Mouse (Mus musculus) CH12.LX (cell line): ENCODE data around the gene March5. TPM values are rescaled to one million over a fixed set of nuclear protein-coding genes. Genes with fewer than 3 reads are reported as not detected.

Source experiments
- DNase-seq: peaks from one replicate; pipeline ENCODE4 v3.0.0-alpha.2; 2013; ENCODE audit errors: extremely low read depth
- H3K27ac ChIP-seq: 2 replicates; pipeline ENCODE4 v1.5.1; 2012; ENCODE audit warnings: low read depth, mild to moderate bottlenecking, control low read depth, moderate library complexity; ENCODE audit not compliant: insufficient read depth
- H3K27me3 ChIP-seq: replicated peaks from 2 replicates; pipeline ENCODE3; 2012; ENCODE audit warnings: inconsistent platforms
- H3K36me3 ChIP-seq, 2 experiments: replicated peaks in 1 of 2; 2 replicates each; pipeline versions ENCODE3 to v1.6.1; 2012; ENCODE audit warnings: inconsistent platforms in 1 of 2, low read length in 1 of 2, mild to moderate bottlenecking in 1 of 2, mixed read lengths in 1 of 2, moderate library complexity in 1 of 2; ENCODE audit not compliant: control insufficient read depth in 1 of 2, insufficient read depth in 1 of 2
- H3K4me1 ChIP-seq, 2 experiments: 2 replicates each; pipeline ENCODE4 v1.6.1; 2012; ENCODE audit warnings: inconsistent platforms in 1 of 2, moderate library complexity in 1 of 2; ENCODE audit not compliant: insufficient read depth in 2 of 2, control insufficient read depth in 1 of 2
- H3K4me2 ChIP-seq: 2 replicates; pipeline ENCODE4 v1.6.1; 2012; ENCODE audit warnings: low read depth, mild to moderate bottlenecking, control low read depth; ENCODE audit not compliant: poor library complexity, insufficient read depth, severe bottlenecking
- H3K4me3 ChIP-seq, 3 experiments: fragments of 150-350 bp in 1 of 3; sonication (generic) in 1 of 3; replicated peaks in 1 of 3; 2 replicates each; pipeline versions ENCODE3 to v1.5.1; 2011 to 2012; ENCODE audit warnings: low read depth in 2 of 3, low read length in 2 of 3, mild to moderate bottlenecking in 2 of 3, moderate library complexity in 2 of 3, control low read depth in 1 of 3, improper control_type of control experiment in 1 of 3, inconsistent platforms in 1 of 3, mixed read lengths in 1 of 3; ENCODE audit not compliant: poor library complexity in 1 of 3
- H3K79me2 ChIP-seq: replicated peaks from 2 replicates; pipeline ENCODE4 v1.6.1; 2012; ENCODE audit warnings: mild to moderate bottlenecking, moderate library complexity; ENCODE audit not compliant: control insufficient read depth, poor library complexity, insufficient read depth, severe bottlenecking; ENCODE audit errors: extremely low read depth
- H3K9ac ChIP-seq: 2 replicates; pipeline ENCODE4 v1.6.1; 2012; ENCODE audit warnings: low read depth, mild to moderate bottlenecking, control low read depth, moderate library complexity; ENCODE audit not compliant: insufficient read depth
- H3K9me3 ChIP-seq: replicated peaks from 2 replicates; pipeline ENCODE3; 2012; ENCODE audit warnings: low read length, inconsistent platforms, mixed read lengths
- CHD2 ChIP-seq: IDR thresholded peaks from 2 replicates; pipeline ENCODE4 v1.6.1; 2011; ENCODE audit warnings: low read length, improper control_type of control experiment
- E2F4 ChIP-seq: IDR thresholded peaks from 2 replicates; pipeline ENCODE4 v1.6.1; 2011; ENCODE audit warnings: low read depth, low read length, improper control_type of control experiment; ENCODE audit not compliant: insufficient replicate concordance
- EP300 ChIP-seq: IDR thresholded peaks from 2 replicates; pipeline ENCODE4 v1.6.1; 2011; ENCODE audit warnings: low read length, improper control_type of control experiment
- ETS1 ChIP-seq: conservative IDR thresholded peaks from 2 replicates; pipeline ENCODE4 v1.6.1; 2012; ENCODE audit warnings: low read depth, mild to moderate bottlenecking, inconsistent platforms, low read length, improper control_type of control experiment, moderate library complexity
- GABPA ChIP-seq: IDR thresholded peaks from 2 replicates; pipeline ENCODE4 v1.6.1; 2012; ENCODE audit warnings: low read depth, low read length, improper control_type of control experiment, inconsistent platforms; ENCODE audit not compliant: insufficient replicate concordance
- IRF4 ChIP-seq: IDR thresholded peaks from 2 replicates; pipeline ENCODE4 v1.6.1; 2014; ENCODE audit warnings: low read depth, mild to moderate bottlenecking, inconsistent platforms, low read length, improper control_type of control experiment
- JUN ChIP-seq: IDR thresholded peaks from 2 replicates; pipeline ENCODE4 v1.6.1; 2011; ENCODE audit warnings: low read depth, mild to moderate bottlenecking, low read length, improper control_type of control experiment, moderate library complexity; ENCODE audit not compliant: insufficient read depth
- MAFK ChIP-seq: IDR thresholded peaks from 2 replicates; pipeline ENCODE4 v1.6.1; 2011; ENCODE audit warnings: low read length, improper control_type of control experiment; ENCODE audit not compliant: insufficient replicate concordance
- NELFE ChIP-seq: IDR thresholded peaks from 2 replicates; pipeline ENCODE4 v1.6.1; 2011; ENCODE audit warnings: low read depth, low read length, improper control_type of control experiment
- RCOR1 ChIP-seq: conservative IDR thresholded peaks from 2 replicates; pipeline ENCODE4 v1.6.1; 2012; ENCODE audit warnings: low read depth, mild to moderate bottlenecking, inconsistent platforms, low read length, improper control_type of control experiment
- SIN3A ChIP-seq: IDR thresholded peaks from 2 replicates; pipeline ENCODE4 v1.6.1; 2012; ENCODE audit warnings: low read length, improper control_type of control experiment, inconsistent platforms
- USF1 ChIP-seq: IDR thresholded peaks from 2 replicates; pipeline ENCODE4 v1.6.1; 2014; ENCODE audit warnings: low read depth, mild to moderate bottlenecking, inconsistent platforms, low read length, improper control_type of control experiment
- ZKSCAN1 ChIP-seq: IDR thresholded peaks from 2 replicates; pipeline ENCODE4 v1.6.1; 2012; ENCODE audit warnings: low read depth, inconsistent platforms, low read length, improper control_type of control experiment, borderline replicate concordance
- ZMIZ1 ChIP-seq: IDR thresholded peaks from 2 replicates; pipeline ENCODE4 v1.6.1; 2012; ENCODE audit warnings: low read depth, mild to moderate bottlenecking, inconsistent platforms, low read length, improper control_type of control experiment
- ZNF384 ChIP-seq: IDR thresholded peaks from 2 replicates; pipeline ENCODE4 v1.6.1; 2012; ENCODE audit warnings: low read depth, low read length, improper control_type of control experiment, inconsistent platforms
- dilution Hi-C: fragments of 300-500 bp; cut with MboI; formaldehyde crosslinking; loops from 2 replicates; pipeline ENCODE4 v1.14.3; 2020; ENCODE audit warnings: low sequenced_read_pairs; ENCODE audit not compliant: extremely low pct_unique_long_range_greater_than_20kb, extremely low pct_ligation_motif_present
- in situ Hi-C: fragments of 300-500 bp; cut with MboI; formaldehyde crosslinking; loops from 3 replicates; pipeline ENCODE4 v1.14.3; 2019; ENCODE audit warnings: low sequenced_read_pairs, low pct_ligation_motif_present, low pct_unique_long_range_greater_than_20kb, mixed read lengths
- polyA plus RNA-seq: library from polyadenylated mRNA; unstranded; fragments of >175 nt; gene quantifications from 2 replicates; pipeline ENCODE4 v1.2.1, GENCODE M21; 2012; ENCODE audit warnings: low read depth; ENCODE audit not compliant: insufficient read length
- total RNA-seq, 2 experiments: library from RNA; depleted of rRNA; stranded (reverse); fragments of 300-350 nt in 1 of 2; fragments of >200 nt in 1 of 2; gene quantifications; 2 replicates each; pipeline ENCODE4 v1.2.3; 2012 to 2014

Gene March5
- total and polyA plus RNA-seq, 3 experiments = 118 to 160 (median 137) TPM

GRCm38 (mm10) chr19:37255321-37255720 is 48.0 kb downstream of the March5 start:
- in situ Hi-C loops (loop anchor here (25.0 kb wide), 1 partner anchor 418 kb away; the partner anchor contains the start of gene Tnks2), dilution Hi-C loops (no loop called here)

DNA sequence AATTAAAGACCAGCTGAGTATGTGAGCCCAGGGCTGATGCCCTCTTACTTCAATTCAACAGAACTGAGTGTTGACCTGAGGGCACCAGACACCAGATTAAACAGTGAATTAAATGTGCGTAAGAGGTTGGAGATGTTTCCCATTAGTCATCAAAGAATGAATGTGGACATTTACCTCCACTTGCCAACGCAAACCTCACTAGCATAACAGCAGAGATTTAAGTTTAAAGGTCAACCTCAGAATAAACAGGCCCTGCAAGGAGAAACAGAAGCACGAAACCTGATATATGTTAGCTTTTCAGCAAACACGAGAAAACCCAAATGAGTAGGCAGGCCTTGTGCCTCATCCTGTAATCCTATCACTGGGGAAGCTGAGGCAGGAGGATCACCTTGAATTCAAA is 55.0 kb downstream of the March5 start:
- no peaks in the 10 kb centered on the region for H3K27me3 ChIP-seq
- H3K27ac ChIP-seq = no peak overlapping the region
- H3K9ac ChIP-seq = no peak overlapping the region
- H3K4me1 ChIP-seq = no peaks in the 10 kb centered on the region
- no peak for DNase-seq
- H3K4me3 ChIP-seq = no peak overlapping the region
- dilution Hi-C loops = no loop called here
- no peak overlapping the region for H3K4me2 ChIP-seq
- H3K9me3 ChIP-seq = no peaks in the 10 kb centered on the region
- no peaks in the 10 kb centered on the region for H3K79me2 ChIP-seq
- peaks cover 0 to under 1% of the 10 kb centered on the region in 2 experiments for H3K36me3 ChIP-seq
- in situ Hi-C loops = loop anchor here (5.0 to 25.0 kb wide), 2 partner anchors 210 to 425 kb away; partner anchors contain the start of gene Tnks2
- TF ChIP-seq GABPA (no peak), NELFE (no peak), JUN (no peak), SIN3A (no peak), MAFK (no peak), ZNF384 (no peak), RCOR1 (no peak)

More at GRCm38 (mm10) chr19:37255321-37255720, 48.0 kb downstream of the March5 start:
- Histone ChIP-seq H3K9me3 (no peaks in the 10 kb centered on the region), H3K79me2 (no peaks in the 10 kb centered on the region), H3K4me3 (no peak overlapping the region), H3K27me3 (no peaks in the 10 kb centered on the region), H3K9ac (no peak overlapping the region), H3K4me2 (no peak overlapping the region), H3K27ac (no peak overlapping the region), H3K4me1 (peaks cover 7 to 13% of the 10 kb centered on the region in 2 experiments; a peak in 3 of 4 replicates), H3K36me3 (no peaks in the 10 kb centered on the region)
- TF ChIP-seq NELFE = no peak
- TF ChIP-seq E2F4 = no peak
- TF ChIP-seq EP300 = no peak
- no peak for TF ChIP-seq ZKSCAN1
- no peak for TF ChIP-seq USF1
- TF ChIP-seq ZMIZ1 = no peak
- no peak for TF ChIP-seq ETS1
- TF ChIP-seq CHD2 = no peak
- no peak for TF ChIP-seq IRF4
- DNase-seq = no peak
